Mouse (Mus musculus): Measurements from ENCODE around the gene Rad51d.
"Not testable (repeated sequence)": the region's sequence is repeated elsewhere in the genome, so short reads cannot be mapped to it uniquely, and the experiment has no call there.

DNA sequence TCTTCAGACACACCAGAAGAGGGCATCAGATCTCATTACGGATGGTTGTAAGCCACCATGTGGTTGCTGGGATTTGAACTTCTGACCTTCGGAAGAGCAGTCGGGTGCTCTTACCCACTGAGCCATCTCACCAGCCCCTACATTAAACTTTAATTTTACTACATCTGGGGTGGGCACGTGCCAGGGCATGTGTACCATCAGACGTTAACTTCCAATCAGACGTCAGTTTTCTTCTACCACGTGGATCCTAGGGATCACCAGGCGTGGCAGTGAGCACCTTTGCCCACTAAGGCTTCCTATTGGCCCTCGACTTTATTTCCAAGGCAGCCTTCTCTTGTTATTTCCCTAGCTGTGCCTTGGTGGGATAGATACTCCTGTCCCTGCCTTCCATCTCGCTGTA is 58.0 kb downstream of the Rad51d start:
- not testable (repeated sequence) for TF ChIP-seq EP300, CTCF (IDR thresholded peaks at IDR 0.05; ENCODE audit: low read depth)

Data from liver, postnatal 0 days (tissue).